Mouse (Mus musculus): Measurements from ENCODE around the gene Htr2b.

Htr2b gene

GRCm38 (mm10) chr1:86111779-86112178, at the start of gene Htr2b:
Gene Htr2b (minus strand): TSS chr1:86111970.
- peak in 1 of 2 experiments; percentile 17 for DNase-seq (ENCODE audit: low spot score in 2 of 2)

DNA sequence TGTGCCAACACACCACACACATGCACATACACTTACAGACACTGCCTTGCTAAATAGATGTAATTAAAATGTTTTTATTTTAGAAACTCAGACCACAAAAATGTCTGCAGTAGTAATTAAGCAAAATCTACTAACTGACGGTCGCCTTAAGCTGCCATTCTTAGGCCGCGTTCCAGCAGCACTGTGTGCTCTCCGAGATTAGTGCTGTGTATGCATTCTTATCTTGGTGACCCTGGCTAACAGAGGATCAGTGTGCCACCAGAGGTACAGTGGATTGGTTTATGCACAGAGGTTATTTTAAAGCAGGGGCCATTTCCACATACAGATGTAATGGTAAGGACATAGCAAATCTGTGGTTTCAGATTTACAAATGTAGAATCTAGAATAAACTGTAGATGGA, 49.3 kb upstream of the Htr2b start:
- peak in 1 of 2 experiments; percentile 53 for DNase-seq (ENCODE audit: low spot score in 2 of 2)

- DNase-seq (ENCODE audit: low spot score in 2 of 2) = no peak
Measured at GRCm38 (mm10) chr1:86160479-86160878, 48.7 kb upstream of the Htr2b start.

DNA sequence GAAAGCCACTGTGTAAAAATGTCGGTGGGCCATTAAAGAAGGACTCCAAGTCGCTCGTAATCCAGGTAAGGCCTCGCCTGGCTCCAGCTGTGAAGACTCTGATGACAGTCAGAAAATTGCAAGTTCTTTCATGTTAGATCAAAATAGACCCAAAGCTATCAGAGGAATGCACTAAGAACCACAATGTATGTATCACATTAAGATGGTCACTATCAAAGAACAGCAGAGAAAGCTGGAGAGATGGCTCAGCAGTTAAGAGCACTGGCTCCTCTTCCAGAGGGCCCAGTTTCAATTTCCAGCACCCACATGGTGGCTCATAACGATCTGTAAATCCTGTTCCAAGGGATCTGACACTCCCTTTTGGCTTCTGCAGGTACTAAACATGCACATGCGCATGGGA, 48.3 kb upstream of the Htr2b start:
- no peak for DNase-seq (ENCODE audit: low spot score in 2 of 2)

DNA sequence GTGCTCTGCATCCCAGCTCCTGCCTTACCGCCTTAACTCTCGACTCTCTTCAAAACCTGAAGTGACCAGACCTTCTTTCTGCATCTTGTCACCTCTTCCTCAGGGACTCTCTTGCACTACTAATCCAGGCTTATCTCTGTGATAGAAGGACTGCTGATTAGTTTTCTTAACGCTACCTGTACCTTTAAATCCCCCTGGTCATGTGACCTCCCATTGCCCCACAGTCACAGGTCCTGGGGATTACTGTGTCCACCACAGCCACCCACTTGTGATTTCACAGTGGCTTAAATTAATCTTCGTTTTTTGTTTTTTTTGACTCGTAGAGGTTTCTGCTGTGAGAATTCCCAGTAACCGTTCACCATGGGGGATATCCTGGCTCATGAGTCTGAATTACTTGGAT, 44.8 kb upstream of the Htr2b start:
- DNase-seq (ENCODE audit: low spot score in 2 of 2) = no peak

GRCm38 (mm10) chr1:86156075-86156474, 44.3 kb upstream of the Htr2b start:
- no peak for DNase-seq (ENCODE audit: low spot score in 2 of 2)

- no peak for DNase-seq (ENCODE audit: low spot score in 2 of 2)
Measured at GRCm38 (mm10) chr1:86154824-86155164, 43.0 kb upstream of the Htr2b start.

GRCm38 (mm10) chr1:86154133-86154823, 42.5 kb upstream of the Htr2b start, which contains the start of gene Armc9:
Gene Armc9 (plus strand): TSS chr1:86154780.
- DNase-seq (ENCODE audit: low spot score in 2 of 2) = peak; percentile 89 to 98

DNA sequence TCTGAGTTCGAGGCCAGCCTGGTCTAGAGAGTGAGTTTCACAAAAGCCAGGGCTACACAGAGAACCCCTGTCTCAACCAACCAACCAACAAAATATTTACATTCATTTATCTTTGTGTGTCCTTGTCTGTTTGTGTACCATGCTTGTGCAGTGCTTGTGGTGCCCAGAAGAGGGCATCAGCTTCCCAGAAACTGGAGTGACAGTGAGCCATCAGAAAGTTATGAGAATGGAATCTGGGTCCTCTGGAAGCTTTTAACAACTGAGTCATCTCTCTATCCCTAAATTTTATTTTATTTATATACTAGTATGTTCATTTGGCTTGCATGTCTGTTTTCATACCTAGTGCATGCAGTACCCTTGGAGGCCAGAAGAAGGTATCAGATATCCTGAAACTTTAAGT, 40.8 kb upstream of the Htr2b start:
- peak in 1 of 2 experiments; percentile 46 for DNase-seq (ENCODE audit: low spot score in 2 of 2)

- no peak for DNase-seq (ENCODE audit: low spot score in 2 of 2)
Measured at GRCm38 (mm10) chr1:86151376-86151775, 39.6 kb upstream of the Htr2b start.

- no peak for DNase-seq (ENCODE audit: low spot score in 2 of 2)
Measured at GRCm38 (mm10) chr1:86150929-86151328, 39.2 kb upstream of the Htr2b start.

DNA sequence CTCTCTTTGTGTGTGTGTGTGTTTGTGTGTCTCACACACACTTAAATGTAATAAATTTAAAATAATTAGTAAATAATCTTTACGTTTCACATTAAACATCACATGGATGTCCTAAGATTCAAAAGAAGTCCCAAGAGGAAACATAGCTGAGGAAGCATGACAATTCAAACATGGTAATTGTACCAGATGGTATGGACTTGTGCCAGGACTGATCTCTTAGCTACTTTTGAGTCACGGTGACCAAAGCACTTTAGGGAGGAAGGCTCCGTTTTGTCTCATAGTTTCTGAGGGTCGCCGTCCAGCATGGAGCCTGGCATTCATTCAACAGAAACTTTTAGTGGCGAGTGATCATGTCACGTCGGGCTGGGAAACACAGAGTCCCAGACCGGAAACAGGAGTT, 36.4 kb upstream of the Htr2b start:
- DNase-seq (ENCODE audit: low spot score in 2 of 2) = no peak

GRCm38 (mm10) chr1:86147557-86147956, 35.8 kb upstream of the Htr2b start:
- no peak for DNase-seq (ENCODE audit: low spot score in 2 of 2)

DNA sequence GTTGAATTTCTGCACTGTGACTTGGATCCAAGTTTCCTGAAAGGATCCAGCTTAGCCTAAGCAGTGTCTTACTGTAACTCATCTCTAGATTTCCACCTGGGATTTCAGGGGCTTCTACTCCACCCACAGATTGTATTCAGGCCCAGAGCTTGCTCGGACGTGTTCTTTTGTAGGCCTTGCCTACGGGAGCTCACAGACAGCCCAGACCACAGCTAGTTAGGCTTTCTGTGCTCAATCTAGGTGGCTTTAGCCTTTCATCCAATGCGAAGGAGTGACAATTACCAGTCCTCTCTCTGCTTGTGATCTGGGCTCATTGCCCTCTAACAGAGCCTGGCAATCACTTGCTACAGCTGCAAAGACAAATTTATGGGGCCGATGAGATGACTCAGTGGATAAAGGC, 34.5 kb upstream of the Htr2b start:
- DNase-seq (ENCODE audit: low spot score in 2 of 2) = no peak

DNA sequence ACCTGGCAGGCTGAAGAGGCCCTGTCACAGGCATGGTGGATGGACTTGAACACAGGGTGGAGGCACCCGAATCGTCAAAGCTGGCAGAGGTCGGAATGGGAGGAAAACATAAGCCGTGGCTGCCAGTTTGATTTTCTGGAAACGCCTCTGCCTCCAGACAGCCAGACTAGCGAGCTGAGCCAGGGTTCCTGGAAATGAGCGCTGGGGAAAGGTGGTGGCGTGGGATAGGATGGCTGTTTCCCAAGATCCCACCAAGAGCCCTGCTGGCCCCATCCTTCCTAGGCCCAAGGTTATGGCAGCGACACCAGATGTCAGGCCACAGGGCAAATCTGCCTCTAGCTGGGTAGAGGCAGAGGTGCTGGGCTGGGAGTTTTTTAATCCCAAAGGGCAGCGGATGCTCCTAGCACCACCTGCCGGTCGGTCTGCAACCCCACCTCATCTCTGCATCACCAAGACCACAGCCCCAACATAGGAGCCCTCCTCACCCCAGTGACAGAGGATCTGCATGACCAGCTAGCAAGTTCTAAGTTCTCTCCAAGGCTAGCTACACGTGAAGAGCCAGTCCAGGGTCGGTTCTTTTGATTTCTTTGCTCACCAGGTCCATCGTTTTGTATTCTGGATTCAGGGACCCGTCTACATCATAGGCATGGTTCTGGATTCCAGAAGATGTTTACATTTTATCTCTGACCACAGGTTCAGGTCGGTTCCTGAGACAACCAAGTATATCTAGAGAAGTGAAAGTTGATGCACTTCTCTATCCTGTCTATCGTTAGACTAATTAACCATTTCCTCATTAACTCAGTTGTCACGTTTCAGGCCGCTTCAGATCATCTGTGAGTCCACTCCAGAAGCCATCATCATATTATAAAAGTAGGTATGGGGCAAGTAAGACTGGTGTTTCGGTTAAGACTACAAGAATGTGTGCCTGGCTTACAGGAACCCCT, 32.5 kb upstream of the Htr2b start:
- DNase-seq (ENCODE audit: low spot score in 2 of 2) = peak in 1 of 2 experiments; percentile 22

- no peak for DNase-seq (ENCODE audit: low spot score in 2 of 2)
Measured at GRCm38 (mm10) chr1:86143165-86143564, 31.4 kb upstream of the Htr2b start.

GRCm38 (mm10) chr1:86141081-86141480, 29.3 kb upstream of the Htr2b start:
- no peak for DNase-seq (ENCODE audit: low spot score in 2 of 2)

- DNase-seq (ENCODE audit: low spot score in 2 of 2) = no peak
Measured at GRCm38 (mm10) chr1:86135315-86135714, 23.5 kb upstream of the Htr2b start.

DNA sequence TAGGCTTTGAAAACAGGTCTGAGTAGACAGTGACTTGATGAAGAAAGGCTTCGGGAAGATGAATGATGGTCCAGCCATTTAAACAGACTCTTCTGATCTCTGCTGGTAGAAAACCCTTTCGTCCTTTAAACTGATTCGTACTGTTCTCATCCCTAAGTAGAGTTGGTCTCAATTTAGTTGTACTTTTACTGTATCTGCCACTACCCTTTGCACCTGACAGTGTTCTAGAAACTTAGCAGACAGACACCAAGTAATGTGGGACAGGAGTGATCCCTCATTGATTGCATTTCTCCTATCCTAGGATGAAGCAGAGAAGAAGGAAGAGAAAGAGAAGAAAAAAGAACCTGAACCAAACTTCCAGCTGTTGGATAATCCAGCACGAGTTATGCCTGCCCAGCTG, 21.6 kb upstream of the Htr2b start, which contains the start of gene Gm21972:
Gm21972 (plus strand) TSS at position 301 of the 400 bp plus-strand sequence.
- DNase-seq (ENCODE audit: low spot score in 2 of 2) = no peak

DNA sequence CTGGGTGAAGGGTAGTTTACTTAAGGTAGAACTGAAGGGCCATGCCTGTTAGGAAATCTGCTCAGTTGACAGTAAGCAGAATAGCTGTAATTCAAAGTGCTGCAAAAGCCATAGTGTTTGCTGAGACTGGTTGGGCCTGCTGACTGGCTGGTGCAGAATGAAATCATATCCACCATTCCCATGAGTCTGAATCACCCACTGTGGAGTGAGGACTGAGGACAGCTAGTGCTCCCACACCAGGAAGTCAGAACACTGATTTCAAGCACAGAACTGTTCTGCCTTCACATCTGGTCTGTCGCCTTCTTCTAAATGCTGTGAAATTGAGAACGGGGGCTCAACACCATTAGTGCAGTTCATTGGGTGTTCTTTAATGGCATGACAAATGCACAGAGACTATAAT, 14.3 kb upstream of the Htr2b start:
- no peak for DNase-seq (ENCODE audit: low spot score in 2 of 2)

- no peak for DNase-seq (ENCODE audit: low spot score in 2 of 2)
Measured at GRCm38 (mm10) chr1:86119549-86119948, 7.8 kb upstream of the Htr2b start.

DNA sequence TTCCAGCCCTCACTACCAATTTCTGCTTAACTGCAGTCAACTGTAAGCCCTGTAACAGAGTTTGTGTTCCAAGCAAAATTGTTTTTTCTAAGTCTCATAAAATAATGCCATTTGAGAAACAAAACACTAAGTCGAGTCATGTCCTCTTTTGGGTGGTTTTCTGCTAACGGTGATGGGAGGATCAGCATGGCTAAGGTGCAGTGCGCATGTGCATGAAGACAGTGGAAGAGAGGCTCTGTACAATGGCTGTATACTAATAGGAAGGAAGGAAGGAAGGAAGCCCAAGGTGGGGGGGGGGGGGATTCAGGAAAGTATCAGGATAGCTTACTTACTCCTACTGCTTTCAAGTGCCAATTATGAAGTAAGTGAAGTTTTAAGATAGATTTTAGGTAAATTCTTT, 2.4 kb upstream of the Htr2b start:
- no peak for DNase-seq (ENCODE audit: low spot score in 2 of 2)

GRCm38 (mm10) chr1:86105054-86105453, 6.7 kb downstream of the Htr2b start:
- no peak for DNase-seq (ENCODE audit: low spot score in 2 of 2)
